ENCODE assay signal across 14 mouse cellular contexts in genomic region chr7:120875540-120876388, GRCm38 (mm10). TPM values are rescaled to one million over a fixed set of nuclear protein-coding genes. Genes with fewer than 3 reads are reported as not detected.
DNase-seq lines count a peak whose midpoint lies in the region; ATAC-seq and TF ChIP-seq lines count a peak whose summit lies in the region.
"Had no signal": no experiment of that assay in that cellular context is flagged by ENCODE, and none has a peak within 500 bp of the region (broad histone marks: within the 10 kb centered on the region; RNA-seq: fewer than 3 reads in every experiment).

No protein-coding gene starts in this region.

- DNase-seq in heart, embryonic 10.5 days (ENCODE audit: low spot score): no peak
- DNase-seq in heart, postnatal 4 days: no peak
- DNase-seq in midbrain, embryonic 10.5 days (ENCODE audit: low spot score): no peak
- no peak for DNase-seq in limb, embryonic 10.5 days (ENCODE audit: low spot score)
- no peak for DNase-seq in thymus, postnatal 36 days
- DNase-seq in adrenal gland, adult 18-20 months (ENCODE audit: low spot score in 2 of 2): no peak
- DNase-seq: adrenal gland, adult 8-10 months; B cell, adult 2 months; heart, postnatal 10 days; kidney, postnatal 10 days; thymus, postnatal 25 days had no signal

- H3K27me3 ChIP-seq in heart, embryonic 10.5 days (ENCODE audit: insufficient read depth, poor library complexity, severe bottlenecking): no peaks in the 10 kb centered on the region
- H3K27me3 ChIP-seq in midbrain, embryonic 10.5 days (ENCODE audit: low read depth, poor library complexity, severe bottlenecking): no peaks in the 10 kb centered on the region
- H3K27me3 ChIP-seq in midbrain, embryonic 16.5 days (ENCODE audit: control insufficient read depth, insufficient read depth, low read depth, low read length): no peaks in the 10 kb centered on the region
- H3K27me3 ChIP-seq in limb, embryonic 10.5 days (ENCODE audit: low read depth, poor library complexity, severe bottlenecking): no peaks in the 10 kb centered on the region
- no peaks in the 10 kb centered on the region for H3K27me3 ChIP-seq in small intestine, adult 2 months (ENCODE audit: control insufficient read depth, insufficient read depth, low read length)
- H3K27me3 ChIP-seq: midbrain, embryonic 12.5 days had no signal

- H3K27ac ChIP-seq in heart, embryonic 10.5 days: peak overlapping the region; percentile 31; the same call in 1 of the 2 replicates
- 0 out of 2 replicates have a peak overlapping the region, but pooled peaks have one; percentile 6 for H3K27ac ChIP-seq in midbrain, embryonic 10.5 days (replicated peaks)
- H3K27ac ChIP-seq in midbrain, embryonic 16.5 days (ENCODE audit: low read length): no peak overlapping the region
- peak overlapping the region; percentile 57 for H3K27ac ChIP-seq in limb, embryonic 10.5 days
- peak overlapping the region; percentile 69 for H3K27ac ChIP-seq in small intestine, adult 2 months (ENCODE audit: insufficient read depth, low read depth, low read length)
- H3K27ac ChIP-seq: midbrain, embryonic 12.5 days had no signal

- H3K9me3 ChIP-seq in heart, embryonic 10.5 days: no peaks in the 10 kb centered on the region
- no peaks in the 10 kb centered on the region for H3K9me3 ChIP-seq in midbrain, embryonic 10.5 days (replicated peaks)
- no peaks in the 10 kb centered on the region for H3K9me3 ChIP-seq in midbrain, embryonic 16.5 days (replicated peaks; ENCODE audit: control insufficient read depth, low read length, poor library complexity, severe bottlenecking)
- no peaks in the 10 kb centered on the region for H3K9me3 ChIP-seq in limb, embryonic 10.5 days (replicated peaks)
- H3K9me3 ChIP-seq: midbrain, embryonic 12.5 days had no signal

- 59% methylated on average over 3 of the region's 3 CpGs for WGBS in heart, embryonic 10.5 days
- 65% methylated on average over 3 of the region's 3 CpGs for WGBS in midbrain, embryonic 10.5 days
- 72% methylated on average over 3 of the region's 3 CpGs for WGBS in midbrain, embryonic 16.5 days
- WGBS in limb, embryonic 10.5 days: 73% methylated on average over 3 of the region's 3 CpGs
- WGBS in small intestine, adult 2 months: 41% methylated on average over 3 of the region's 3 CpGs

- TF ChIP-seq CTCF in small intestine, adult 2 months (IDR thresholded peaks at IDR 0.05; ENCODE audit: extremely low read depth, insufficient read length, insufficient replicate concordance, low read depth, low read length): no peak

- H3K4me2 ChIP-seq in midbrain, embryonic 16.5 days (ENCODE audit: low read length): no peak overlapping the region
- H3K4me2 ChIP-seq: midbrain, embryonic 12.5 days had no signal

- peaks cover 27% of the 10 kb centered on the region for H3K4me1 ChIP-seq in heart, embryonic 10.5 days
- H3K4me1 ChIP-seq in midbrain, embryonic 10.5 days: no peaks in the 10 kb centered on the region
- no peaks in the 10 kb centered on the region for H3K4me1 ChIP-seq in midbrain, embryonic 16.5 days (ENCODE audit: control insufficient read depth, insufficient read depth, low read length)
- H3K4me1 ChIP-seq in limb, embryonic 10.5 days: 0 out of 2 replicates have a peak, but pooled peaks cover 4% of the 10 kb centered on the region
- peaks cover 23% of the 10 kb centered on the region for H3K4me1 ChIP-seq in small intestine, adult 2 months (ENCODE audit: control insufficient read depth, insufficient read depth, insufficient read length, low read length)
- H3K4me1 ChIP-seq: midbrain, embryonic 12.5 days had no signal

- no peak overlapping the region for H3K4me3 ChIP-seq in heart, embryonic 10.5 days
- no peak overlapping the region for H3K4me3 ChIP-seq in midbrain, embryonic 10.5 days
- H3K4me3 ChIP-seq in midbrain, embryonic 16.5 days (ENCODE audit: low read depth, low read length): no peak overlapping the region
- no peak overlapping the region for H3K4me3 ChIP-seq in limb, embryonic 10.5 days
- no peak overlapping the region for H3K4me3 ChIP-seq in small intestine, adult 2 months (ENCODE audit: low read depth, low read length)
- H3K4me3 ChIP-seq: midbrain, embryonic 12.5 days had no signal

- H3K36me3 ChIP-seq in heart, embryonic 10.5 days: 0 out of 2 replicates have a peak, but pooled peaks cover 6% of the 10 kb centered on the region
- peaks cover 10% of the 10 kb centered on the region for H3K36me3 ChIP-seq in midbrain, embryonic 10.5 days
- peaks cover 6% of the 10 kb centered on the region for H3K36me3 ChIP-seq in midbrain, embryonic 16.5 days (ENCODE audit: control insufficient read depth, insufficient read depth, low read length)
- peaks cover 13% of the 10 kb centered on the region for H3K36me3 ChIP-seq in limb, embryonic 10.5 days
- peaks cover 7% of the 10 kb centered on the region for H3K36me3 ChIP-seq in small intestine, adult 2 months (ENCODE audit: control insufficient read depth, insufficient read depth, low read length)

- no peak overlapping the region for H3K9ac ChIP-seq in midbrain, embryonic 16.5 days (ENCODE audit: low read depth, low read length)
- H3K9ac ChIP-seq: midbrain, embryonic 12.5 days had no signal

- TF ChIP-seq POLR2A in small intestine, adult 2 months (IDR thresholded peaks at IDR 0.05; ENCODE audit: low read depth, low read length): no peak; the same call in 1 of the 2 replicates

- no peak for ATAC-seq in midbrain, embryonic 16.5 days

RNA-seq across cellular contexts. Expression of gene Eef2k, which starts 33.1 kb away (rescaled TPM):
- polyA plus RNA-seq in heart, embryonic 10.5 days (2016; fragmentation: Nextera tagmentation; extraction: Ambion mirVana): 16.3 and 17.3 TPM in 2 replicates
- 10 to 100 TPM; 36.9 to 38.0 TPM for total RNA-seq in heart, postnatal 4 days (2021)
- polyA plus RNA-seq in midbrain, embryonic 10.5 days (2016; fragmentation: Nextera tagmentation; extraction: Ambion mirVana): 24.0 and 26.1 TPM in 2 replicates
- 33.5 and 35.4 TPM in 2 replicates for polyA plus RNA-seq in midbrain, embryonic 16.5 days (2015; fragmentation: Nextera tagmentation; extraction: Ambion mirVana)
- 21.3 and 23.5 TPM in 2 replicates for polyA plus RNA-seq in limb, embryonic 10.5 days (2016; fragmentation: Nextera tagmentation; extraction: Ambion mirVana)
- polyA plus RNA-seq in small intestine, adult 2 months (2012; rRNA removed): 9.4 and 22.8 TPM in 2 replicates
- total RNA-seq in adrenal gland, adult 18-20 months (2021): 10 to 100 TPM; 20.9 to 22.4 TPM

RNA-seq across cellular contexts. Expression of gene Polr3e, which starts 41.8 kb away (rescaled TPM):
- 32.3 and 36.9 TPM in 2 replicates for polyA plus RNA-seq in heart, embryonic 10.5 days (2016; fragmentation: Nextera tagmentation; extraction: Ambion mirVana)
- total RNA-seq in heart, postnatal 4 days (2021): 10 to 100 TPM; 18.0 to 18.7 TPM
- 38.2 and 41.0 TPM in 2 replicates for polyA plus RNA-seq in midbrain, embryonic 10.5 days (2016; fragmentation: Nextera tagmentation; extraction: Ambion mirVana)
- 27.0 and 27.7 TPM in 2 replicates for polyA plus RNA-seq in midbrain, embryonic 16.5 days (2015; fragmentation: Nextera tagmentation; extraction: Ambion mirVana)
- polyA plus RNA-seq in limb, embryonic 10.5 days (2016; fragmentation: Nextera tagmentation; extraction: Ambion mirVana): 46.1 and 50.7 TPM in 2 replicates
- 6.9 and 10.9 TPM in 2 replicates for polyA plus RNA-seq in small intestine, adult 2 months (2012; rRNA removed)
- 10 to 100 TPM; 20.8 to 23.5 TPM for total RNA-seq in adrenal gland, adult 18-20 months (2021)
